13 mouse cellular contexts compared by ENCODE assay signal in genomic region chr16:32163891-32164290, GRCm38 (mm10). TPM values are rescaled to one million over a fixed set of nuclear protein-coding genes. Genes with fewer than 3 reads are reported as not detected.
DNase-seq lines count a peak whose midpoint lies in the region; ATAC-seq and TF ChIP-seq lines count a peak whose summit lies in the region.
"Had no signal": no experiment of that assay in that cellular context is flagged by ENCODE, and none has a peak within 500 bp of the region (broad histone marks: within the 10 kb centered on the region; RNA-seq: fewer than 3 reads in every experiment).

No protein-coding gene starts in this region.

- peak overlapping the region; percentile 81; the same call in 1 of the 2 replicates for H3K4me2 ChIP-seq in heart, embryonic 13.5 days
- peak overlapping the region; percentile 92 for H3K4me2 ChIP-seq in liver, embryonic 14.5 days (ENCODE audit: low read depth)

- no peak overlapping the region for H3K9ac ChIP-seq in heart, embryonic 13.5 days
- H3K9ac ChIP-seq in liver, embryonic 14.5 days (replicated peaks) = peak overlapping the region; percentile 84

- WGBS in heart, embryonic 13.5 days = 69% methylated on average over 5 of the region's 5 CpGs
- 41% methylated on average over 5 of the region's 5 CpGs for WGBS in lung, adult 2 months
- 14% methylated on average over 5 of the region's 5 CpGs for WGBS in liver, embryonic 14.5 days (ENCODE audit: insufficient replicate concordance)

- no peak for DNase-seq in heart, postnatal 4 days
- no peak for DNase-seq in lung, adult 2 months
- DNase-seq in lung, postnatal 25 days (ENCODE audit: low spot score) = no peak
- DNase-seq in liver, embryonic 14.5 days (ENCODE audit: low read depth in 3 of 3, low spot score in 3 of 3) = no peak
- no peak for DNase-seq in right cerebral cortex, postnatal 25 days
- DNase-seq in testis, postnatal 10 days (ENCODE audit: low spot score) = no peak
- DNase-seq: right cerebral cortex, adult 18-20 months had no signal

- H3K36me3 ChIP-seq in heart, embryonic 13.5 days = no peaks in the 10 kb centered on the region
- H3K36me3 ChIP-seq in liver, embryonic 14.5 days (replicated peaks; ENCODE audit: control insufficient read depth, insufficient read depth, low read depth) = no peaks in the 10 kb centered on the region

- H3K27ac ChIP-seq in heart, embryonic 13.5 days (replicated peaks) = no peak overlapping the region
- H3K27ac ChIP-seq in brown adipose tissue, adult 24 weeks (replicated peaks; ENCODE audit: low read depth, low read length) = peak overlapping the region; percentile 96
- H3K27ac ChIP-seq in liver, embryonic 14.5 days = peak overlapping the region; percentile 29; the same call in 1 of the 2 replicates

- ATAC-seq in heart, embryonic 13.5 days (ENCODE audit: extremely low read depth, insufficient number of reproducible peaks, low FRiP score, low TSS enrichment) = no peak
- no peak for ATAC-seq in liver, embryonic 14.5 days (ENCODE audit: insufficient read depth)

- H3K4me1 ChIP-seq in heart, embryonic 13.5 days = peaks cover 17% of the 10 kb centered on the region
- H3K4me1 ChIP-seq in lung, adult 2 months (ENCODE audit: control insufficient read depth, insufficient read depth, low read length) = 0 out of 2 replicates have a peak, but pooled peaks cover 4% of the 10 kb centered on the region
- peaks cover 8% of the 10 kb centered on the region; the same call in 1 of the 2 replicates for H3K4me1 ChIP-seq in brown adipose tissue, adult 24 weeks (ENCODE audit: control insufficient read depth, insufficient read depth, insufficient read length, low read length)
- peaks cover 14 to 18% of the 10 kb centered on the region in 2 experiments for H3K4me1 ChIP-seq in liver, embryonic 14.5 days (replicated peaks; ENCODE audit: control insufficient read depth in 2 of 2, insufficient read depth in 2 of 2, low read length in 1 of 2)

- peak overlapping the region; percentile 54 for H3K4me3 ChIP-seq in heart, embryonic 13.5 days
- peak overlapping the region; percentile 26 for H3K4me3 ChIP-seq in lung, adult 2 months (replicated peaks; ENCODE audit: extremely low read depth, low read depth, low read length)
- peak overlapping the region; percentile 91 for H3K4me3 ChIP-seq in brown adipose tissue, adult 24 weeks (ENCODE audit: insufficient read depth, low read depth, low read length)
- peak overlapping the region; percentile 57 to 67 for H3K4me3 ChIP-seq in liver, embryonic 14.5 days (ENCODE audit: insufficient read depth in 1 of 2, low read depth in 2 of 2, low read length in 2 of 2)
- H3K4me3 ChIP-seq: myocyte had no signal

- TF ChIP-seq EP300 in liver, embryonic 14.5 days (IDR thresholded peaks at IDR 0.05; ENCODE audit: low read depth) = no peak

- H3K27me3 ChIP-seq in heart, embryonic 13.5 days (replicated peaks) = peaks cover 16% of the 10 kb centered on the region
- H3K27me3 ChIP-seq in liver, embryonic 14.5 days (ENCODE audit: control insufficient read depth, insufficient read depth, low read length) = no peaks in the 10 kb centered on the region

- TF ChIP-seq POLR2A in lung, adult 2 months (IDR thresholded peaks at IDR 0.05; ENCODE audit: borderline replicate concordance, extremely low read depth, low read depth, low read length) = no peak

- H3K9me3 ChIP-seq in heart, embryonic 13.5 days = no peaks in the 10 kb centered on the region
- no peaks in the 10 kb centered on the region for H3K9me3 ChIP-seq in liver, embryonic 14.5 days (ENCODE audit: control insufficient read depth, low read length)

- no peak for TF ChIP-seq CTCF in lung, adult 2 months (IDR thresholded peaks at IDR 0.05; ENCODE audit: insufficient read depth, low read length)
- no peak for TF ChIP-seq CTCF in liver, embryonic 14.5 days (IDR thresholded peaks at IDR 0.05; ENCODE audit: low read depth)

RNA-seq across cellular contexts. Expression of gene Nrros, which starts 1.5 kb away (rescaled TPM):
- polyA plus RNA-seq in heart, embryonic 13.5 days (2015; fragmentation: Nextera tagmentation; extraction: Ambion mirVana) = 5.9 and 8.3 TPM in 2 replicates
- 1 to 10 TPM; 6.0 to 6.7 TPM for total RNA-seq in heart, postnatal 4 days (2021)
- polyA plus RNA-seq in lung, adult 2 months (2012; rRNA removed) = 40.6 and 40.9 TPM in 2 replicates
- polyA plus RNA-seq in brown adipose tissue, adult 24 weeks (2012; ENCODE audit: insufficient read depth, insufficient read length, missing spikeins) = 3.3 and 6.0 TPM in 2 replicates
- polyA plus RNA-seq in liver, embryonic 14.5 days (2012; rRNA removed) = 11.6 and 13.2 TPM in 2 replicates
- polyA plus RNA-seq in liver, embryonic 14.5 days (2014; fragmentation: Nextera tagmentation; extraction: Ambion mirVana) = 18.8 and 18.9 TPM in 2 replicates
- polyA plus RNA-seq: myocyte had no signal

RNA-seq across cellular contexts. Expression of gene Bex6, which starts 15.7 kb away (rescaled TPM):
- polyA plus RNA-seq in heart, embryonic 13.5 days (2015; fragmentation: Nextera tagmentation; extraction: Ambion mirVana) = not detected in 2 replicates
- not detected for total RNA-seq in heart, postnatal 4 days (2021)
- polyA plus RNA-seq in lung, adult 2 months (2012; rRNA removed) = not detected in 2 replicates
- not detected in 2 replicates for polyA plus RNA-seq in brown adipose tissue, adult 24 weeks (2012; ENCODE audit: insufficient read depth, insufficient read length, missing spikeins)
- polyA plus RNA-seq in liver, embryonic 14.5 days (2012; rRNA removed) = 0.52 and 0.90 TPM in 2 replicates
- 0.70 and 0.71 TPM in 2 replicates for polyA plus RNA-seq in liver, embryonic 14.5 days (2014; fragmentation: Nextera tagmentation; extraction: Ambion mirVana)
- total RNA-seq: layer of hippocampus, adult 8-10 months had no signal
- polyA plus RNA-seq: embryonic facial prominence, embryonic 11.5 days; hindbrain, embryonic 11.5 days; myocyte had no signal

Comparison
In these comparisons a context has a peak if more than half of its experiments do, and no peak if none do; other contexts are left out.
1. H3K4me3 ChIP-seq: peak in every context shown above with its lines; median percentile 91 in brown adipose tissue, adult 24 weeks; 62 in liver, embryonic 14.5 days; 54 in heart, embryonic 13.5 days; 26 in lung, adult 2 months.